Mouse (Mus musculus) liver, postnatal 0 days (tissue): ENCODE results near the gene Crtc1. TPM values are rescaled to one million over a fixed set of nuclear protein-coding genes. Genes with fewer than 3 reads are reported as not detected.

Experiments
- ATAC-seq: fragments of 200-750 bp; cut with Nextera tagmentation; 2 replicates; pipeline ENCODE4 v1.8.0; 2017; ENCODE audit warnings: mild to moderate bottlenecking, moderate library complexity
- DNase-seq: peaks from one replicate; pipeline ENCODE4 v3.0.0-alpha.2; 2016
- H3K27ac ChIP-seq: fragments of 300-500 bp; sonication (generic); 2 replicates; pipeline ENCODE4 v1.5.1; 2014; ENCODE audit warnings: antibody characterized with exemption, moderate library complexity, mild to moderate bottlenecking, low read depth
- H3K27me3 ChIP-seq: fragments of 300-500 bp; sonication (generic); 2 replicates; pipeline ENCODE4 v1.6.1; 2014; ENCODE audit warnings: low read length, control low read depth, mixed read lengths; ENCODE audit not compliant: insufficient read depth
- H3K36me3 ChIP-seq: fragments of 300-500 bp; sonication (generic); replicated peaks from 2 replicates; pipeline ENCODE4 v1.6.1; 2014; ENCODE audit warnings: mild to moderate bottlenecking, control low read depth, low read length, moderate library complexity, mixed read lengths; ENCODE audit not compliant: insufficient read depth
- H3K4me1 ChIP-seq: fragments of 300-500 bp; sonication (generic); 2 replicates; pipeline ENCODE4 v1.6.1; 2014; ENCODE audit warnings: antibody characterized with exemption, mild to moderate bottlenecking, control low read depth; ENCODE audit not compliant: insufficient read depth
- H3K4me2 ChIP-seq: fragments of 300-500 bp; sonication (generic); 2 replicates; pipeline ENCODE4 v1.6.1; 2014; ENCODE audit warnings: low read depth, mild to moderate bottlenecking, low read length, moderate library complexity, mixed read lengths
- H3K4me3 ChIP-seq: fragments of 300-500 bp; sonication (generic); 2 replicates; pipeline ENCODE4 v1.5.1; 2014; ENCODE audit warnings: low read depth, low read length
- H3K9ac ChIP-seq: fragments of 300-500 bp; sonication (generic); replicated peaks from 2 replicates; pipeline ENCODE4 v1.6.1; 2014; ENCODE audit warnings: mild to moderate bottlenecking, moderate library complexity
- H3K9me3 ChIP-seq: fragments of 300-500 bp; sonication (generic); 2 replicates; pipeline ENCODE4 v1.6.1; 2016; ENCODE audit warnings: mild to moderate bottlenecking, control low read depth, low read length, mixed read lengths
- CTCF ChIP-seq: sonication (generic); IDR thresholded peaks from 2 replicates; pipeline ENCODE4 v1.5.1; 2016; ENCODE audit warnings: antibody characterized with exemption, low read depth
- EP300 ChIP-seq: IDR thresholded peaks from 2 replicates; pipeline ENCODE4 v1.6.1; 2016; ENCODE audit warnings: antibody characterized with exemption, low read depth, mild to moderate bottlenecking
- WGBS: fragments of 180-500 bp; shearing (Covaris S2); extraction: QIAGEN DNeasy Blood & Tissue Kit; methylation state at CpG from one replicate; pipeline ENCODE4 v1.1.7; 2014; ENCODE audit not compliant: insufficient replicate concordance; 5-methylcytosine and 5-hydroxymethylcytosine counted together
- polyA plus RNA-seq: library from polyadenylated mRNA; unstranded; fragments of >200 nt; fragmentation: Nextera tagmentation; extraction: Ambion mirVana; gene quantifications from 2 replicates; pipeline ENCODE4 v1.2.1, GENCODE M21; 2015

Gene Crtc1
- polyA plus RNA-seq, 1 experiment from 2014 or later: 2.6 TPM

GRCm38 (mm10) chr8:70460199-70460598 is 20.8 kb upstream of the Crtc1 start:
- no peak overlapping the region for H3K4me2 ChIP-seq
- H3K4me1 ChIP-seq: no peaks in the 10 kb centered on the region
- 82% methylated on average over 5 of the region's 5 CpGs for WGBS
- H3K9ac ChIP-seq: no peak overlapping the region
- no peak for ATAC-seq
- no peaks in the 10 kb centered on the region for H3K36me3 ChIP-seq
- no peak for DNase-seq
- no peak overlapping the region for H3K4me3 ChIP-seq
- H3K27me3 ChIP-seq: no peaks in the 10 kb centered on the region
- TF ChIP-seq EP300 (no peak), CTCF (no peak)
- H3K9me3 ChIP-seq: no peaks in the 10 kb centered on the region
- no peak overlapping the region for H3K27ac ChIP-seq

GRCm38 (mm10) chr8:70459636-70460035 is 20.3 kb upstream of the Crtc1 start:
- no peak overlapping the region for H3K4me3 ChIP-seq
- no peak overlapping the region for H3K4me2 ChIP-seq
- WGBS: 94% methylated on average over 2 of the region's 2 CpGs
- H3K27ac ChIP-seq: no peak overlapping the region
- no peaks in the 10 kb centered on the region for H3K9me3 ChIP-seq
- TF ChIP-seq CTCF: no peak
- TF ChIP-seq EP300: no peak
- DNase-seq: no peak
- no peak overlapping the region for H3K9ac ChIP-seq
- ATAC-seq: no peak
- H3K4me1 ChIP-seq: no peaks in the 10 kb centered on the region
- no peaks in the 10 kb centered on the region for H3K27me3 ChIP-seq
- H3K36me3 ChIP-seq: no peaks in the 10 kb centered on the region

DNA sequence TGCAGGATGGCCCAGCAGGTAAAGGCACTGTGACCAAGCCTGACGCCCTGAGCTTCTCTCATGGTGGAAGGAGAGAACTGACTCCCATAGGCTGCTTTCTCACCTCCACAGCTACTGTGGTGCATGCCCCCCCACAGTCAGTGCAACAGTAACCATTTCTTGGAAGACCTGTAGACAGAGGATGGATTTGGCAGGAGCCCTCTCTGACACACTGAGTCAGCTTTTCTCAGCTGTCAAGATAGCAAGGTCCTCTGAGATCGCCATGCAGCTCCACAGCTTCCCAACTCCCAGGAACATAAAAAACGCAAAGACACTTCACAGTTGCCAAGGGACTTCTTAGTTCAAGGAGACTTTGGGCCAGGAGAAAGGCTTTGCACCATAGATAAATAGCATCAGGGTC is 19.1 kb upstream of the Crtc1 start:
- H3K4me3 ChIP-seq: no peak overlapping the region
- no peak for TF ChIP-seq EP300
- TF ChIP-seq CTCF: no peak
- no peaks in the 10 kb centered on the region for H3K36me3 ChIP-seq
- no peak for DNase-seq
- no peak overlapping the region for H3K9ac ChIP-seq
- H3K27me3 ChIP-seq: no peaks in the 10 kb centered on the region
- H3K9me3 ChIP-seq: no peaks in the 10 kb centered on the region
- no peak overlapping the region for H3K4me2 ChIP-seq
- WGBS: 80% methylated on average over 3 of the region's 3 CpGs
- no peaks in the 10 kb centered on the region for H3K4me1 ChIP-seq
- no peak overlapping the region for H3K27ac ChIP-seq
- no peak for ATAC-seq

- no peak for ATAC-seq
- no peaks in the 10 kb centered on the region for H3K9me3 ChIP-seq
- no peak overlapping the region for H3K4me3 ChIP-seq
- 82% methylated on average over 6 of the region's 6 CpGs for WGBS
- H3K27me3 ChIP-seq: no peaks in the 10 kb centered on the region
- H3K27ac ChIP-seq: no peak overlapping the region
- DNase-seq: no peak
- no peak for TF ChIP-seq CTCF
- no peak for TF ChIP-seq EP300
- H3K9ac ChIP-seq: no peak overlapping the region
- H3K36me3 ChIP-seq: no peaks in the 10 kb centered on the region
- no peaks in the 10 kb centered on the region for H3K4me1 ChIP-seq
- H3K4me2 ChIP-seq: no peak overlapping the region
Measured at GRCm38 (mm10) chr8:70457882-70458281, 18.5 kb upstream of the Crtc1 start.

DNA sequence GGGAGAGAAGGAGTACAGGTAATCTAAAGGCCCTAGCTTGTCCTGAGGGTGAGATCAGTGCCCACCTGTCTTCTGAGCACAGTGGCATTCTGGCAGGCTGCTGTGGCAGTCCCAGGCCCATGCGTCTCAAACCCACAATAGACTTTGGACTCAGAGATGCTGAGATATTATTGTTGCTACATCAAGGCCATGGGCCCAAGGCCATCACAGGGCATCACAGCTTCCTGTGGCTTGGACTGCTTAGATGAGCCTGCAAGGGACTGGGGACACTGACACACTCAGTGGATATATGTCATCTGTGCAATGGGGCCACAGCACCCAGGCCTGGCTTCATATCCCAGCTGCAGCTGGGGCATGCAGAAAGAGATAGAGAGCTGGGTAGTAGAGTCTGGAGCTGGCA is 17.6 kb upstream of the Crtc1 start:
- Histone ChIP-seq H3K4me2 (no peak overlapping the region), H3K9me3 (no peaks in the 10 kb centered on the region), H3K36me3 (no peaks in the 10 kb centered on the region), H3K4me3 (no peak overlapping the region), H3K4me1 (no peaks in the 10 kb centered on the region), H3K27ac (no peak overlapping the region), H3K9ac (no peak overlapping the region), H3K27me3 (no peaks in the 10 kb centered on the region)
- no peak for TF ChIP-seq EP300
- ATAC-seq (no peak), DNase-seq (no peak)
- WGBS: 77% methylated on average over 1 of the region's 1 CpGs

DNA sequence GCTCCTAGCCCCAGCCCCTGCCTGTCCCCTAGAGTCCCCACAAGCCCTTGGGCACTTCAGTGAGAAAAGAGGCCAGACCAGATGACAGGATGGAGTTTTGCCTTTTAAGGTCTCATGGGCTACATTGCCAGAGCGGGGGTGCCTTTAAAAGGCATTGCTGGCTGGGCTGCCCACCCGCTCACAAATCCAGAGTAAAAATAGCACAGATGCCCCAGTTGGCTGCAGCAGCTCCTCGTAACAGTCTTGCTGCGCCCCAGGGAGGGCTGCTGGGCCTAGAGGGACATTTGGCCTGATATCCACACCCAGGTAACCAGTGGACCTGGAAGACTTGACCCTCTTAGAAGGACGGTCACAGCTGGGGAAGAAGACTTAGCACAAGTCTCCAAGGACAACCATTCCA is 14.5 kb upstream of the Crtc1 start:
- whole genome bisulfite sequencing: 85% methylated on average over 5 of the region's 5 CpGs

More for the DNA sequence above, 14.5 kb upstream of the Crtc1 start:
- Histone ChIP-seq H3K4me1 (no peaks in the 10 kb centered on the region), H3K9me3 (no peaks in the 10 kb centered on the region), H3K36me3 (no peaks in the 10 kb centered on the region; the same call in 1 of the 2 replicates), H3K9ac (no peak overlapping the region), H3K27ac (no peak overlapping the region), H3K4me3 (no peak overlapping the region), H3K4me2 (no peak overlapping the region), H3K27me3 (no peaks in the 10 kb centered on the region)
- no peak for TF ChIP-seq EP300
- no peak for TF ChIP-seq CTCF
- ATAC-seq: no peak
- DNase-seq: no peak
